Mouse (Mus musculus): ENCODE results near the gene Spo11.

GRCm38 (mm10) chr2:173027824-173028495, 50.5 kb downstream of the Spo11 start:
- TF ChIP-seq CTCF (IDR thresholded peaks at IDR 0.05; ENCODE audit: low read depth) (no peak), EP300 (IDR thresholded peaks at IDR 0.05; ENCODE audit: low read depth) (no peak)
